Mouse (Mus musculus): ENCODE measurements around the gene Zfhx3.

Zfhx3 gene

GRCm38 (mm10) chr8:108592028-108592724 is 649.7 kb downstream of the Zfhx3 start:
- no peak for DNase-seq (ENCODE audit: low spot score in 2 of 2)

- DNase-seq (ENCODE audit: low spot score in 2 of 2), result no peak
These were observed 650.6 kb downstream of the Zfhx3 start for GRCm38 (mm10) chr8:108592990-108593589.

- DNase-seq (ENCODE audit: low spot score in 2 of 2), result no peak
These were observed 651.4 kb downstream of the Zfhx3 start for GRCm38 (mm10) chr8:108593891-108594290.

GRCm38 (mm10) chr8:108594361-108595060 is 652.1 kb downstream of the Zfhx3 start:
- no peak for DNase-seq (ENCODE audit: low spot score in 2 of 2)

- DNase-seq (ENCODE audit: low spot score in 2 of 2), result peak in 1 of 2 experiments; percentile 8
These were observed 652.6 kb downstream of the Zfhx3 start for GRCm38 (mm10) chr8:108595061-108595419.

GRCm38 (mm10) chr8:108595721-108596495 is 653.5 kb downstream of the Zfhx3 start:
- no peak for DNase-seq (ENCODE audit: low spot score in 2 of 2)

- DNase-seq (ENCODE audit: low spot score in 2 of 2), result no peak
These were observed 656.6 kb downstream of the Zfhx3 start for GRCm38 (mm10) chr8:108599003-108599402.

GRCm38 (mm10) chr8:108599558-108599957 is 657.1 kb downstream of the Zfhx3 start:
- no peak for DNase-seq (ENCODE audit: low spot score in 2 of 2)

- no peak for DNase-seq (ENCODE audit: low spot score in 2 of 2)
These were observed 666.2 kb downstream of the Zfhx3 start for GRCm38 (mm10) chr8:108608678-108609077.

- no peak for DNase-seq (ENCODE audit: low spot score in 2 of 2)
These were observed 666.7 kb downstream of the Zfhx3 start for GRCm38 (mm10) chr8:108609114-108609513.

GRCm38 (mm10) chr8:108611141-108611674 is 668.8 kb downstream of the Zfhx3 start:
- DNase-seq (ENCODE audit: low spot score in 2 of 2), result no peak

- peak in 1 of 2 experiments; percentile 13 for DNase-seq (ENCODE audit: low spot score in 2 of 2)
These were observed 669.5 kb downstream of the Zfhx3 start for GRCm38 (mm10) chr8:108611792-108612413.

GRCm38 (mm10) chr8:108612815-108613214 is 670.4 kb downstream of the Zfhx3 start:
- no peak for DNase-seq (ENCODE audit: low spot score in 2 of 2)

GRCm38 (mm10) chr8:108613280-108613679 is 670.8 kb downstream of the Zfhx3 start:
- DNase-seq (ENCODE audit: low spot score in 2 of 2), result no peak

- no peak for DNase-seq (ENCODE audit: low spot score in 2 of 2)
These were observed 678.9 kb downstream of the Zfhx3 start for GRCm38 (mm10) chr8:108621296-108621695.

- DNase-seq (ENCODE audit: low spot score in 2 of 2), result no peak
These were observed 681.2 kb downstream of the Zfhx3 start for GRCm38 (mm10) chr8:108623660-108624059.

- DNase-seq (ENCODE audit: low spot score in 2 of 2), result no peak
These were observed 683.2 kb downstream of the Zfhx3 start for GRCm38 (mm10) chr8:108625571-108626120.

- peak in 1 of 2 experiments; percentile 19 for DNase-seq (ENCODE audit: low spot score in 2 of 2)
These were observed 688.6 kb downstream of the Zfhx3 start for GRCm38 (mm10) chr8:108631069-108631468.

GRCm38 (mm10) chr8:108634282-108634681 is 691.8 kb downstream of the Zfhx3 start:
- no peak for DNase-seq (ENCODE audit: low spot score in 2 of 2)

GRCm38 (mm10) chr8:108637887-108638286 is 695.4 kb downstream of the Zfhx3 start:
- no peak for DNase-seq (ENCODE audit: low spot score in 2 of 2)

- no peak for DNase-seq (ENCODE audit: low spot score in 2 of 2)
These were observed 703.2 kb downstream of the Zfhx3 start for GRCm38 (mm10) chr8:108645660-108646059.

Measured in natural killer cell, adult 2 months (primary cell).